Mouse (Mus musculus) MEL (cell line): ENCODE results near the gene Gas7. TPM values are rescaled to one million over a fixed set of nuclear protein-coding genes. Genes with fewer than 3 reads are reported as not detected.

Experiments
- DNase-seq: peaks from one replicate; pipeline ENCODE4 v3.0.0; 2011; ENCODE audit warnings: low read depth, low spot score
- H3K27ac ChIP-seq: 2 replicates; pipeline ENCODE4 v1.5.1; 2012; ENCODE audit warnings: low read depth, mild to moderate bottlenecking, control low read depth, low read length, moderate library complexity; ENCODE audit not compliant: control insufficient read depth
- H3K27me3 ChIP-seq, 2 experiments: fragments of 150-350 bp in 1 of 2; sonication (generic) in 1 of 2; 2 replicates each; pipeline ENCODE4 v1.6.1; 2012; ENCODE audit warnings: low read length in 2 of 2, mild to moderate bottlenecking in 2 of 2, improper control_type of control experiment in 1 of 2, moderate library complexity in 1 of 2; ENCODE audit not compliant: insufficient read depth in 2 of 2, control insufficient read depth in 1 of 2
- H3K36me3 ChIP-seq, 2 experiments: 2 replicates each; pipeline ENCODE4 v1.6.1; 2012 to 2014; ENCODE audit warnings: low read length in 2 of 2, improper control_type of control experiment in 1 of 2, inconsistent platforms in 1 of 2, mild to moderate bottlenecking in 1 of 2; ENCODE audit not compliant: insufficient read depth in 2 of 2, control insufficient read depth in 1 of 2
- H3K4me1 ChIP-seq, 2 experiments: fragments of 150-350 bp in 1 of 2; sonication (generic) in 1 of 2; 2 replicates each; pipeline ENCODE4 v1.6.1; 2012; ENCODE audit warnings: low read length in 2 of 2, improper control_type of control experiment in 1 of 2, mild to moderate bottlenecking in 1 of 2; ENCODE audit not compliant: insufficient read depth in 2 of 2, control insufficient read depth in 1 of 2
- H3K4me3 ChIP-seq, 2 experiments: fragments of 150-350 bp in 1 of 2; sonication (generic) in 1 of 2; 2 replicates each; pipeline ENCODE4 v1.5.1; 2012; ENCODE audit warnings: low read depth in 2 of 2, low read length in 2 of 2, mild to moderate bottlenecking in 2 of 2, moderate library complexity in 2 of 2, control low read depth in 1 of 2, improper control_type of control experiment in 1 of 2; ENCODE audit not compliant: control insufficient read depth in 1 of 2, insufficient read depth in 1 of 2
- H3K79me2 ChIP-seq: 2 replicates; pipeline ENCODE4 v1.6.1; 2012; ENCODE audit warnings: mild to moderate bottlenecking, low read length, moderate library complexity; ENCODE audit not compliant: control insufficient read depth, poor library complexity, insufficient read depth
- H3K9ac ChIP-seq: 2 replicates; pipeline ENCODE4 v1.6.1; 2012; ENCODE audit warnings: low read depth, mild to moderate bottlenecking, control low read depth, low read length, moderate library complexity; ENCODE audit not compliant: control insufficient read depth, poor library complexity, severe bottlenecking
- H3K9me3 ChIP-seq: fragments of 150-350 bp; sonication (generic); replicated peaks from 2 replicates; pipeline ENCODE4 v1.6.1; 2012; ENCODE audit warnings: mild to moderate bottlenecking, low read length, improper control_type of control experiment, moderate library complexity; ENCODE audit not compliant: insufficient read depth
- CHD1 ChIP-seq: IDR thresholded peaks from 2 replicates; pipeline ENCODE4 v1.6.1; 2012; ENCODE audit warnings: low read depth, mild to moderate bottlenecking, inconsistent platforms, low read length, improper control_type of control experiment
- CHD2 ChIP-seq: IDR thresholded peaks from 2 replicates; pipeline ENCODE4 v1.6.1; 2011; ENCODE audit warnings: low read length, improper control_type of control experiment
- E2F4 ChIP-seq: IDR thresholded peaks from 2 replicates; pipeline ENCODE4 v1.6.1; 2011; ENCODE audit warnings: low read depth, low read length, improper control_type of control experiment, borderline replicate concordance
- ELF1 ChIP-seq: IDR thresholded peaks from 2 replicates; pipeline ENCODE4 v1.6.1; 2014; ENCODE audit warnings: low read depth, mild to moderate bottlenecking, inconsistent platforms, low read length, improper control_type of control experiment, moderate library complexity
- EP300 ChIP-seq, 2 experiments: IDR thresholded peaks; 2 replicates each; pipeline ENCODE4 v1.6.1; 2011; ENCODE audit warnings: improper control_type of control experiment in 2 of 2, low read length in 2 of 2, low read depth in 1 of 2, mild to moderate bottlenecking in 1 of 2
- ETS1 ChIP-seq: IDR thresholded peaks from 2 replicates; pipeline ENCODE4 v1.6.1; 2012; ENCODE audit warnings: low read depth, mild to moderate bottlenecking, inconsistent platforms, low read length, improper control_type of control experiment, moderate library complexity
- GABPA ChIP-seq: IDR thresholded peaks from 2 replicates; pipeline ENCODE4 v1.6.1; 2012; ENCODE audit warnings: low read depth, mild to moderate bottlenecking, inconsistent platforms, low read length, improper control_type of control experiment, moderate library complexity
- JUND ChIP-seq: IDR thresholded peaks from 2 replicates; pipeline ENCODE4 v1.6.1; 2011; ENCODE audit warnings: low read depth, mild to moderate bottlenecking, improper control_type of control experiment, low read length
- KAT2A ChIP-seq: conservative IDR thresholded peaks from 2 replicates; pipeline ENCODE4 v1.6.1; 2012; ENCODE audit warnings: low read depth, low read length, improper control_type of control experiment, inconsistent platforms
- MAFK ChIP-seq: IDR thresholded peaks from 2 replicates; pipeline ENCODE4 v1.6.1; 2011; ENCODE audit warnings: low read depth, mild to moderate bottlenecking, low read length, improper control_type of control experiment, borderline replicate concordance
- MAX ChIP-seq: IDR thresholded peaks from 2 replicates; pipeline ENCODE4 v1.6.1; 2011; ENCODE audit warnings: low read length, improper control_type of control experiment
- MAZ ChIP-seq: IDR thresholded peaks from 2 replicates; pipeline ENCODE4 v1.6.1; 2012; ENCODE audit warnings: low read depth, mild to moderate bottlenecking, inconsistent platforms, low read length, improper control_type of control experiment
- MXI1 ChIP-seq: IDR thresholded peaks from 2 replicates; pipeline ENCODE4 v1.6.1; 2011; ENCODE audit warnings: mild to moderate bottlenecking, low read depth, low read length, improper control_type of control experiment
- MYB ChIP-seq: IDR thresholded peaks from 2 replicates; pipeline ENCODE4 v1.6.1; 2011; ENCODE audit warnings: mild to moderate bottlenecking, low read depth, low read length, improper control_type of control experiment
- MYC ChIP-seq: IDR thresholded peaks from 2 replicates; pipeline ENCODE4 v1.6.1; 2011; ENCODE audit warnings: low read depth, mild to moderate bottlenecking, low read length, improper control_type of control experiment, moderate library complexity
- NELFE ChIP-seq: IDR thresholded peaks from 2 replicates; pipeline ENCODE4 v1.6.1; 2011; ENCODE audit warnings: low read depth, low read length, improper control_type of control experiment
- NRF1 ChIP-seq: IDR thresholded peaks from 2 replicates; pipeline ENCODE4 v1.6.1; 2014; ENCODE audit warnings: low read depth, mild to moderate bottlenecking, inconsistent platforms, low read length, improper control_type of control experiment, moderate library complexity; ENCODE audit not compliant: poor library complexity, insufficient read depth, severe bottlenecking
- POLR2A ChIP-seq, 2 experiments: IDR thresholded peaks; 2 replicates each; pipeline ENCODE4 v1.6.1; 2011 to 2012; ENCODE audit warnings: low read length in 2 of 2, mild to moderate bottlenecking in 2 of 2, control low read depth in 1 of 2, improper control_type of control experiment in 1 of 2, low read depth in 1 of 2, moderate library complexity in 1 of 2; ENCODE audit not compliant: control insufficient read depth in 1 of 2, insufficient read depth in 1 of 2, poor library complexity in 1 of 2
- POLR2AphosphoS2 ChIP-seq: IDR thresholded peaks from 2 replicates; pipeline ENCODE4 v1.6.1; 2011; ENCODE audit warnings: low read length, improper control_type of control experiment
- RAD21 ChIP-seq: IDR thresholded peaks from 2 replicates; pipeline ENCODE4 v1.6.1; 2011; ENCODE audit warnings: mild to moderate bottlenecking, low read depth, low read length, improper control_type of control experiment
- SMC3 ChIP-seq: IDR thresholded peaks from 2 replicates; pipeline ENCODE4 v1.6.1; 2011; ENCODE audit warnings: low read depth, low read length, improper control_type of control experiment
- TBP ChIP-seq: IDR thresholded peaks from 2 replicates; pipeline ENCODE4 v1.8.0; 2011; ENCODE audit warnings: low read depth, low read length, improper control_type of control experiment
- TCF12 ChIP-seq: IDR thresholded peaks from 2 replicates; pipeline ENCODE4 v1.6.1; 2014; ENCODE audit warnings: low read depth, mild to moderate bottlenecking, inconsistent platforms, low read length, improper control_type of control experiment, moderate library complexity
- UBTF ChIP-seq: IDR thresholded peaks from 2 replicates; pipeline ENCODE4 v1.6.1; 2012; ENCODE audit warnings: low read depth, mild to moderate bottlenecking, inconsistent platforms, low read length, improper control_type of control experiment, moderate library complexity, borderline replicate concordance; ENCODE audit not compliant: insufficient read depth
- USF2 ChIP-seq, 2 experiments: IDR thresholded peaks; 2 replicates each; pipeline ENCODE4 v1.6.1; 2011 to 2012; ENCODE audit warnings: improper control_type of control experiment in 2 of 2, low read length in 2 of 2, borderline replicate concordance in 1 of 2, inconsistent platforms in 1 of 2, low read depth in 1 of 2, mild to moderate bottlenecking in 1 of 2; ENCODE audit not compliant: insufficient read depth in 1 of 2
- ZNF384 ChIP-seq: IDR thresholded peaks from 2 replicates; pipeline ENCODE4 v1.6.1; 2012; ENCODE audit warnings: low read depth, mild to moderate bottlenecking, inconsistent platforms, low read length, improper control_type of control experiment
- polyA plus RNA-seq, 2 experiments: library from polyadenylated mRNA; stranded (reverse) in 1 of 2; unstranded in 1 of 2; fragments of >175 nt in 1 of 2; fragments of >200 nt in 1 of 2; gene quantifications; 2 replicates each; pipeline versions ENCODE4 v1.2.1 to v1.2.4; 2012; ENCODE audit warnings: low replicate concordance in 2 of 2, low read depth in 1 of 2; ENCODE audit not compliant: insufficient read length in 2 of 2, insufficient read depth in 1 of 2, missing spikeins in 1 of 2
- total RNA-seq: library from RNA; depleted of rRNA; stranded (reverse); fragments of 300-350 nt; gene quantifications from 2 replicates; pipeline ENCODE4 v1.2.3, GENCODE M21; 2012; rRNA removed

Gas7 gene
- total RNA-seq (0.03 and 0.04 TPM in 2 replicates), polyA plus RNA-seq (not detected)

GRCm38 (mm10) chr11:67454874-67455526 is at the start of gene Gas7:
Gene Gas7 (plus strand): TSS chr11:67455437.
- no peak for TF ChIP-seq RAD21
- no peak for TF ChIP-seq NELFE
- no peak for TF ChIP-seq TBP
- TF ChIP-seq POLR2A (IDR thresholded peaks at IDR 0.05; ENCODE audit: control insufficient read depth in 1 of 2, insufficient read depth in 1 of 2, low read depth in 1 of 2, low read length in 2 of 2, poor library complexity in 1 of 2) = no peak
- TF ChIP-seq JUND = no peak
- TF ChIP-seq NRF1 = no peak
- no peak for TF ChIP-seq CHD1
- no peak for TF ChIP-seq MAX
- no peak for TF ChIP-seq MAZ
- TF ChIP-seq E2F4 = no peak
- no peak for TF ChIP-seq MYB
- TF ChIP-seq UBTF = no peak
- no peak for TF ChIP-seq ELF1
- TF ChIP-seq MYC = no peak
- no peak for TF ChIP-seq USF2 (IDR thresholded peaks at IDR 0.05; ENCODE audit: borderline replicate concordance in 1 of 2, insufficient read depth in 1 of 2, low read depth in 1 of 2, low read length in 2 of 2)
- TF ChIP-seq SMC3 = no peak
- TF ChIP-seq KAT2A = no peak
- no peak for TF ChIP-seq CHD2
- no peak within 1 kb of the TSS for H3K27ac ChIP-seq
- H3K36me3 ChIP-seq = no peaks in the 10 kb centered on the region
- no peaks in the 10 kb centered on the region for H3K79me2 ChIP-seq
- H3K4me1 ChIP-seq = no peaks in the 10 kb centered on the region
- H3K4me3 ChIP-seq = no peak within 1 kb of the TSS
- H3K9me3 ChIP-seq = no peaks in the 10 kb centered on the region
- no peaks in the 10 kb centered on the region for H3K27me3 ChIP-seq
- no peak for DNase-seq
- H3K9ac ChIP-seq = no peak within 1 kb of the TSS

- no peak for TF ChIP-seq JUND
- TF ChIP-seq CHD2 = no peak
- TF ChIP-seq ETS1 = no peak
- TF ChIP-seq KAT2A = no peak
- no peak for TF ChIP-seq ZNF384
- no peak for TF ChIP-seq UBTF
- no peak for TF ChIP-seq MAZ
- TF ChIP-seq EP300 (IDR thresholded peaks at IDR 0.05; ENCODE audit: low read depth in 1 of 2, low read length in 2 of 2) = no peak
- no peak for TF ChIP-seq RAD21
- TF ChIP-seq MAFK = no peak
- no peak for TF ChIP-seq MXI1
- no peak for TF ChIP-seq GABPA
- no peak for TF ChIP-seq E2F4
- TF ChIP-seq POLR2AphosphoS2 = no peak
- no peak for TF ChIP-seq TBP
- TF ChIP-seq TCF12 = no peak
- Histone ChIP-seq H3K27me3 (no peaks in the 10 kb centered on the region), H3K36me3 (no peaks in the 10 kb centered on the region), H3K4me1 (no peaks in the 10 kb centered on the region), H3K9me3 (no peaks in the 10 kb centered on the region), H3K4me3 (no peak overlapping the region), H3K9ac (no peak overlapping the region), H3K27ac (no peak overlapping the region), H3K79me2 (no peaks in the 10 kb centered on the region)
- DNase-seq = no peak
Measured at GRCm38 (mm10) chr11:67414346-67414940, 40.8 kb upstream of the Gas7 start.
